ENCODE assay signal across 32 mouse cellular contexts in genomic region chr16:35900541-35900940, GRCm38 (mm10).
"Had no signal": no experiment of that assay in that cellular context is flagged by ENCODE, and none has a peak within 500 bp of the region (broad histone marks: within the 10 kb centered on the region; RNA-seq: fewer than 3 reads in every experiment).

No protein-coding gene starts in this region.

- H3K27ac ChIP-seq: limb, embryonic 10.5 days; limb, embryonic 12.5 days; limb, embryonic 13.5 days; limb, embryonic 15.5 days; liver, embryonic 12.5 days; liver, embryonic 13.5 days; liver, embryonic 14.5 days; liver, embryonic 15.5 days; lung, embryonic 15.5 days; macrophage; midbrain, embryonic 10.5 days; midbrain, embryonic 12.5 days; midbrain, embryonic 13.5 days; midbrain, embryonic 15.5 days; neural tube, embryonic 12.5 days; neural tube, embryonic 13.5 days had no signal

- H3K9me3 ChIP-seq: limb, embryonic 10.5 days; limb, embryonic 13.5 days; limb, embryonic 15.5 days; liver, embryonic 12.5 days; liver, embryonic 13.5 days; liver, embryonic 15.5 days; lung, embryonic 15.5 days; midbrain, embryonic 10.5 days; midbrain, embryonic 15.5 days; neural tube, embryonic 12.5 days had no signal

- H3K36me3 ChIP-seq: limb, embryonic 10.5 days; limb, embryonic 12.5 days; limb, embryonic 13.5 days; limb, embryonic 15.5 days; liver, embryonic 12.5 days; liver, embryonic 13.5 days; liver, embryonic 15.5 days; lung, embryonic 15.5 days; midbrain, embryonic 10.5 days; midbrain, embryonic 12.5 days; midbrain, embryonic 13.5 days; midbrain, embryonic 15.5 days; neural tube, embryonic 12.5 days; neural tube, embryonic 13.5 days had no signal

- H3K4me1 ChIP-seq: limb, embryonic 10.5 days; limb, embryonic 13.5 days; limb, embryonic 15.5 days; lung, embryonic 15.5 days; midbrain, embryonic 10.5 days; midbrain, embryonic 12.5 days; midbrain, embryonic 13.5 days; midbrain, embryonic 15.5 days; neural tube, embryonic 12.5 days; neural tube, embryonic 13.5 days had no signal

- H3K4me2 ChIP-seq: limb, embryonic 12.5 days; limb, embryonic 13.5 days; limb, embryonic 15.5 days; liver, embryonic 12.5 days; liver, embryonic 13.5 days; liver, embryonic 15.5 days; lung, embryonic 14.5 days; lung, embryonic 15.5 days; midbrain, embryonic 11.5 days; midbrain, embryonic 12.5 days; midbrain, embryonic 13.5 days; midbrain, embryonic 15.5 days; neural tube, embryonic 12.5 days; neural tube, embryonic 13.5 days had no signal

- H3K4me3 ChIP-seq: limb, embryonic 10.5 days; limb, embryonic 12.5 days; limb, embryonic 13.5 days; limb, embryonic 15.5 days; liver, embryonic 12.5 days; liver, embryonic 13.5 days; liver, embryonic 15.5 days; lung, embryonic 15.5 days; megakaryocyte, embryonic 14.5 days; midbrain, embryonic 10.5 days; midbrain, embryonic 12.5 days; midbrain, embryonic 13.5 days; midbrain, embryonic 15.5 days; myocyte; neural tube, embryonic 12.5 days; neural tube, embryonic 13.5 days had no signal

- H3K9ac ChIP-seq: limb, embryonic 12.5 days; limb, embryonic 13.5 days; limb, embryonic 15.5 days; liver, embryonic 12.5 days; liver, embryonic 13.5 days; liver, embryonic 14.5 days; liver, embryonic 15.5 days; liver, postnatal 0 days; lung, embryonic 14.5 days; lung, embryonic 15.5 days; midbrain, embryonic 12.5 days; midbrain, embryonic 13.5 days; midbrain, embryonic 15.5 days; neural tube, embryonic 12.5 days; neural tube, embryonic 13.5 days had no signal

- DNase-seq: left cerebral cortex, postnatal 4 days; liver; liver, embryonic 13.5 days; liver, postnatal 0 days; lung, adult 18-20 months; lung, adult 2 months; lung, embryonic 14.5 days; lung, postnatal 10 days; lung, postnatal 14 days; lung, postnatal 36 days; lung, postnatal 4 days; midbrain, embryonic 14.5 days had no signal

- H3K27me3 ChIP-seq: limb, embryonic 12.5 days; limb, embryonic 13.5 days; limb, embryonic 15.5 days; liver, embryonic 12.5 days; liver, embryonic 13.5 days; liver, embryonic 15.5 days; lung, embryonic 15.5 days; megakaryocyte, embryonic 14.5 days; midbrain, embryonic 12.5 days; midbrain, embryonic 13.5 days; midbrain, embryonic 15.5 days; neural tube, embryonic 12.5 days; neural tube, embryonic 13.5 days had no signal

- ATAC-seq: liver, embryonic 12.5 days; liver, postnatal 0 days; lung, postnatal 0 days; midbrain, embryonic 13.5 days; midbrain, embryonic 15.5 days; midbrain, embryonic 16.5 days had no signal
